Mouse (Mus musculus): ENCODE results near the gene Atg5.

GRCm38 (mm10) chr10:44377821-44378220, 109.7 kb downstream of the Atg5 start:
- TF ChIP-seq CTCF (IDR thresholded peaks at IDR 0.05; ENCODE audit: low read depth, low read length) (no peak), POLR2A (IDR thresholded peaks at IDR 0.05; ENCODE audit: insufficient read depth, low read length) (no peak)

Measured in ES-Bruce4 (cell line).